Mouse (Mus musculus): ENCODE results near the gene Rab34. TPM values are rescaled to one million over a fixed set of nuclear protein-coding genes. Genes with fewer than 3 reads are reported as not detected.

Rab34 gene
- polyA plus RNA-seq, 1 experiment from 2014 or later = 60.3 TPM

- no peak for ATAC-seq
- Histone ChIP-seq H3K27me3 (replicated peaks; ENCODE audit: control insufficient read depth, insufficient read depth, low read length) (no peaks in the 10 kb centered on the region), H3K27ac (ENCODE audit: low read depth, low read length) (no peak overlapping the region), H3K9ac (ENCODE audit: low read depth, low read length) (no peak overlapping the region), H3K4me1 (ENCODE audit: control insufficient read depth, insufficient read depth, low read depth, low read length) (peaks cover 8% of the 10 kb centered on the region), H3K9me3 (ENCODE audit: control insufficient read depth, low read length) (no peaks in the 10 kb centered on the region), H3K4me3 (ENCODE audit: low read length) (no peak overlapping the region), H3K4me2 (ENCODE audit: low read length) (no peak overlapping the region), H3K36me3 (ENCODE audit: control insufficient read depth, insufficient read depth, low read length) (no peaks in the 10 kb centered on the region)
- 92% methylated on average over 15 of the region's 15 CpGs for WGBS
Measured at GRCm38 (mm10) chr11:78170306-78170705, 17.9 kb upstream of the Rab34 start.

- Histone ChIP-seq H3K36me3 (ENCODE audit: control insufficient read depth, insufficient read depth, low read length) (no peaks in the 10 kb centered on the region), H3K9ac (ENCODE audit: low read depth, low read length) (no peak overlapping the region), H3K4me1 (ENCODE audit: control insufficient read depth, insufficient read depth, low read depth, low read length) (no peaks in the 10 kb centered on the region; the same call in none of the 2 replicates), H3K27me3 (replicated peaks; ENCODE audit: control insufficient read depth, insufficient read depth, low read length) (no peaks in the 10 kb centered on the region), H3K4me2 (ENCODE audit: low read length) (no peak overlapping the region), H3K4me3 (ENCODE audit: low read length) (no peak overlapping the region), H3K27ac (ENCODE audit: low read depth, low read length) (no peak overlapping the region), H3K9me3 (ENCODE audit: control insufficient read depth, low read length) (no peaks in the 10 kb centered on the region)
- 71% methylated on average over 4 of the region's 4 CpGs for WGBS
- ATAC-seq = no peak
Measured at GRCm38 (mm10) chr11:78171328-78171727, 16.9 kb upstream of the Rab34 start.

- no peaks in the 10 kb centered on the region for H3K9me3 ChIP-seq (ENCODE audit: control insufficient read depth, low read length)
- ATAC-seq = no peak
- H3K4me1 ChIP-seq (ENCODE audit: control insufficient read depth, insufficient read depth, low read depth, low read length) = peaks cover 6% of the 10 kb centered on the region
- 80% methylated on average over 16 of the region's 16 CpGs for WGBS
- no peak overlapping the region for H3K4me3 ChIP-seq (ENCODE audit: low read length)
- H3K4me2 ChIP-seq (ENCODE audit: low read length) = no peak overlapping the region
- H3K27ac ChIP-seq (ENCODE audit: low read depth, low read length) = no peak overlapping the region
- no peak overlapping the region for H3K9ac ChIP-seq (ENCODE audit: low read depth, low read length)
- no peaks in the 10 kb centered on the region for H3K36me3 ChIP-seq (ENCODE audit: control insufficient read depth, insufficient read depth, low read length)
- H3K27me3 ChIP-seq (replicated peaks; ENCODE audit: control insufficient read depth, insufficient read depth, low read length) = no peaks in the 10 kb centered on the region
Measured at GRCm38 (mm10) chr11:78172034-78172747, 16.0 kb upstream of the Rab34 start.

DNA sequence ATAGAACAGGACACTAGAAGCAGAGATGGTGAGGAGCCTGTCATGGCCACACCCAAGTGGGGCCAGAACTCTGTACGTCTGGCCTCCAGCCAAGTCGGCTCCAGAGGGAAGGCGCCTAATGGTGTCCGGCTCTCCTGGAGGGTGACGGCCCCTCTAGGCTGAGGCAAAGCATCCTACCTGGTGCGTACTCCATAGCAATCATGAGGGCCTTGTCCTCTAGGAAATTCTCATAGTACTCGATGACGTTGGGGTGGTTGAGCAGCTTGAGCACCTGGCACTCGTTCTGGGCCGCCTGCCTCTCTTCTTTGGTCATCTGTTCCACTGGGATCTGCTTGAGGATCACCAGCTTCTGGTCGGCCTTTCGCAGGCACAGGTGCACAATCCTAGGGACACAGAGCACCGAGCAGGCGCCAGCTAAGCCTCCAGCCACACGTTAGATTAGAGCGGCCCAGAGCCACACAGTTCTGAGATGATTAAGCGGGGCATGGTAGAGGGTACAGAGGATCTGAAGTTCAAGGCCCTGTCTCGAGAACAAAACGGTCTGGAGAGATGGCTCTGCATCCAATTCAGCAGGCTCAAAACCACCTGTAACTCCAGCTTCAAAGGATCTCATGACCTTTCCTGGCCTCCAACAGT is 15.4 kb upstream of the Rab34 start:
- Histone ChIP-seq H3K36me3 (ENCODE audit: control insufficient read depth, insufficient read depth, low read length) (no peaks in the 10 kb centered on the region), H3K27ac (ENCODE audit: low read depth, low read length) (no peak overlapping the region), H3K4me3 (ENCODE audit: low read length) (no peak overlapping the region), H3K9me3 (ENCODE audit: control insufficient read depth, low read length) (no peaks in the 10 kb centered on the region), H3K27me3 (replicated peaks; ENCODE audit: control insufficient read depth, insufficient read depth, low read length) (no peaks in the 10 kb centered on the region), H3K4me1 (ENCODE audit: control insufficient read depth, insufficient read depth, low read depth, low read length) (peaks cover 9% of the 10 kb centered on the region), H3K9ac (ENCODE audit: low read depth, low read length) (no peak overlapping the region), H3K4me2 (ENCODE audit: low read length) (no peak overlapping the region)
- WGBS = 82% methylated on average over 19 of the region's 19 CpGs
- no peak for ATAC-seq

- Histone ChIP-seq H3K4me3 (ENCODE audit: low read length) (no peak overlapping the region), H3K36me3 (ENCODE audit: control insufficient read depth, insufficient read depth, low read length) (no peaks in the 10 kb centered on the region; the same call in 1 of the 2 replicates), H3K9ac (ENCODE audit: low read depth, low read length) (no peak overlapping the region), H3K4me1 (ENCODE audit: control insufficient read depth, insufficient read depth, low read depth, low read length) (peaks cover 24% of the 10 kb centered on the region), H3K4me2 (ENCODE audit: low read length) (no peak overlapping the region), H3K9me3 (ENCODE audit: control insufficient read depth, low read length) (no peaks in the 10 kb centered on the region), H3K27me3 (replicated peaks; ENCODE audit: control insufficient read depth, insufficient read depth, low read length) (no peaks in the 10 kb centered on the region), H3K27ac (ENCODE audit: low read depth, low read length) (no peak overlapping the region)
- no peak for ATAC-seq
- WGBS = 87% methylated on average over 3 of the region's 3 CpGs
Measured at GRCm38 (mm10) chr11:78174506-78174905, 13.7 kb upstream of the Rab34 start.

- peaks cover 32% of the 10 kb centered on the region for H3K4me1 ChIP-seq (ENCODE audit: control insufficient read depth, insufficient read depth, low read depth, low read length)
- no peaks in the 10 kb centered on the region for H3K9me3 ChIP-seq (ENCODE audit: control insufficient read depth, low read length)
- peak overlapping the region; percentile 81 for H3K4me2 ChIP-seq (ENCODE audit: low read length)
- ATAC-seq = no peak
- peak overlapping the region; percentile 57 for H3K9ac ChIP-seq (ENCODE audit: low read depth, low read length)
- H3K4me3 ChIP-seq (ENCODE audit: low read length) = peak overlapping the region; percentile 64
- H3K36me3 ChIP-seq (ENCODE audit: control insufficient read depth, insufficient read depth, low read length) = peaks cover 8% of the 10 kb centered on the region
- no peaks in the 10 kb centered on the region for H3K27me3 ChIP-seq (replicated peaks; ENCODE audit: control insufficient read depth, insufficient read depth, low read length)
- WGBS = 4% methylated on average over 9 of the region's 10 CpGs
- H3K27ac ChIP-seq (ENCODE audit: low read depth, low read length) = peak overlapping the region; percentile 83
Measured at GRCm38 (mm10) chr11:78175771-78176401, 12.3 kb upstream of the Rab34 start.

GRCm38 (mm10) chr11:78176402-78176862 is 11.8 kb upstream of the Rab34 start, which contains the start of the genes Nek8 and Tlcd1:
TSS of gene Nek8 (minus strand) at chr11:78176675.
TSS of gene Tlcd1 (plus strand) at chr11:78176711.
- H3K4me2 ChIP-seq (ENCODE audit: low read length) = peak within 1 kb of the TSS; percentile 81
- WGBS = under 1% methylated on average over 32 of the region's 32 CpGs
- peak within 1 kb of the TSS; percentile 57 for H3K9ac ChIP-seq (ENCODE audit: low read depth, low read length)
- no peaks in the 10 kb centered on the region for H3K27me3 ChIP-seq (replicated peaks; ENCODE audit: control insufficient read depth, insufficient read depth, low read length)
- peak within 1 kb of the TSS; percentile 83 for H3K27ac ChIP-seq (ENCODE audit: low read depth, low read length)
- ATAC-seq = peak; percentile 61
- H3K4me3 ChIP-seq (ENCODE audit: low read length) = peak within 1 kb of the TSS; percentile 64
- H3K36me3 ChIP-seq (ENCODE audit: control insufficient read depth, insufficient read depth, low read length) = peaks cover 12% of the 10 kb centered on the region
- H3K4me1 ChIP-seq (ENCODE audit: control insufficient read depth, insufficient read depth, low read depth, low read length) = peaks cover 32% of the 10 kb centered on the region
- H3K9me3 ChIP-seq (ENCODE audit: control insufficient read depth, low read length) = no peaks in the 10 kb centered on the region

DNA sequence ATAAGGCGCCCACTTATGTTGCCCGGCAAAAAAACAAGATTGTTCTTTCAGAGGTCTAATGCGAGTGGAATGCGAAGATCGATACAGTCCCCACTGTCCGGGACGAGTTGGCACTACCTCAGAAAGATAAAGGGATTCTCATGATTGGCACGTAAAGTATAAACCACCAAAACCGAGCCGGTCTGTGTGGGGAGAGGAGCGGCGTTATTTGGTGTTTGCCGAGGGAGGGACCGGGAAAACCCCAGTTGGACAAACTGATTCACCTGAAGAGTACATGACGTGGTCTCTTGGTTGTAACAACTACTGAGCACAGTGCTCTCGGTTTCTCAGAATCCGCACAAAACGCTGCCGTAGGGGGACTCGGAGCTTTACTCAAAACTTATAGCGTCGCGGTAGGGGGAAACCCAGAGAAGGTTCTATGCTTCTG is 11.3 kb upstream of the Rab34 start:
- H3K4me3 ChIP-seq (ENCODE audit: low read length) = peak overlapping the region; percentile 64
- peak overlapping the region; percentile 81 for H3K4me2 ChIP-seq (ENCODE audit: low read length)
- no peak overlapping the region; the same call in 1 of the 2 replicates for H3K27ac ChIP-seq (ENCODE audit: low read depth, low read length)
- no peaks in the 10 kb centered on the region for H3K9me3 ChIP-seq (ENCODE audit: control insufficient read depth, low read length)
- 2% methylated on average over 23 of the region's 23 CpGs for WGBS
- no peaks in the 10 kb centered on the region for H3K27me3 ChIP-seq (replicated peaks; ENCODE audit: control insufficient read depth, insufficient read depth, low read length)
- H3K9ac ChIP-seq (ENCODE audit: low read depth, low read length) = peak overlapping the region; percentile 57
- no peak for ATAC-seq
- H3K36me3 ChIP-seq (ENCODE audit: control insufficient read depth, insufficient read depth, low read length) = peaks cover 12% of the 10 kb centered on the region
- peaks cover 37% of the 10 kb centered on the region for H3K4me1 ChIP-seq (ENCODE audit: control insufficient read depth, insufficient read depth, low read depth, low read length)

GRCm38 (mm10) chr11:78177437-78177836 is 10.8 kb upstream of the Rab34 start:
- Histone ChIP-seq H3K4me2 (ENCODE audit: low read length) (peak overlapping the region; percentile 81), H3K9ac (ENCODE audit: low read depth, low read length) (peak overlapping the region; percentile 57; the same call in 1 of the 2 replicates), H3K27me3 (replicated peaks; ENCODE audit: control insufficient read depth, insufficient read depth, low read length) (no peaks in the 10 kb centered on the region), H3K4me3 (ENCODE audit: low read length) (peak overlapping the region; percentile 64), H3K4me1 (ENCODE audit: control insufficient read depth, insufficient read depth, low read depth, low read length) (peaks cover 42% of the 10 kb centered on the region), H3K9me3 (ENCODE audit: control insufficient read depth, low read length) (no peaks in the 10 kb centered on the region), H3K36me3 (ENCODE audit: control insufficient read depth, insufficient read depth, low read length) (peaks cover 12% of the 10 kb centered on the region), H3K27ac (ENCODE audit: low read depth, low read length) (no peak overlapping the region)
- 3% methylated on average over 10 of the region's 10 CpGs for WGBS
- peak; percentile 3; the same call in 1 of the 2 replicates for ATAC-seq
